Mouse (Mus musculus) limb, embryonic 15.5 days (tissue): Measurements from ENCODE around the gene Atf6b. TPM values are rescaled to one million over a fixed set of nuclear protein-coding genes. Genes with fewer than 3 reads are reported as not detected.

ENCODE experiments used
- ATAC-seq: fragments of 200-750 bp; cut with Nextera tagmentation; 2 replicates; pipeline ENCODE4 v1.8.0; 2017; ENCODE audit warnings: low read depth, moderate TSS enrichment; ENCODE audit not compliant: insufficient number of reproducible peaks, low FRiP score, low TSS enrichment
- H3K27ac ChIP-seq: fragments of 300-500 bp; sonication (generic); 2 replicates; pipeline ENCODE4 v1.5.1; 2015; ENCODE audit warnings: moderate library complexity, mild to moderate bottlenecking, inconsistent platforms
- H3K27me3 ChIP-seq: fragments of 300-500 bp; sonication (generic); 2 replicates; pipeline ENCODE4 v1.6.1; 2015; ENCODE audit warnings: inconsistent platforms
- H3K36me3 ChIP-seq: fragments of 300-500 bp; sonication (generic); 2 replicates; pipeline ENCODE4 v1.6.1; 2015; ENCODE audit warnings: inconsistent platforms
- H3K4me1 ChIP-seq: fragments of 300-500 bp; sonication (generic); 2 replicates; pipeline ENCODE4 v1.6.1; 2015; ENCODE audit warnings: inconsistent platforms
- H3K4me2 ChIP-seq: fragments of 300-500 bp; sonication (generic); 2 replicates; pipeline ENCODE4 v1.6.1; 2015; ENCODE audit warnings: mild to moderate bottlenecking, inconsistent platforms
- H3K4me3 ChIP-seq: fragments of 300-500 bp; sonication (generic); 2 replicates; pipeline ENCODE4 v1.5.1; 2015; ENCODE audit warnings: mild to moderate bottlenecking, inconsistent platforms
- H3K9ac ChIP-seq: fragments of 300-500 bp; sonication (generic); 2 replicates; pipeline ENCODE4 v1.6.1; 2015; ENCODE audit warnings: inconsistent platforms
- H3K9me3 ChIP-seq: fragments of 300-500 bp; sonication (generic); 2 replicates; pipeline ENCODE4 v1.6.1; 2016; ENCODE audit warnings: inconsistent platforms
- WGBS: fragments of 180-500 bp; shearing (Covaris S2); methylation state at CpG from one replicate; pipeline ENCODE4 v1.1.7; 2015; 5-methylcytosine and 5-hydroxymethylcytosine counted together
- polyA plus RNA-seq: library from polyadenylated mRNA; unstranded; fragments of >200 nt; fragmentation: Nextera tagmentation; extraction: Ambion mirVana; gene quantifications from 2 replicates; pipeline ENCODE4 v1.2.1, GENCODE M21; 2015

Gene Atf6b
- polyA plus RNA-seq, 1 experiment from 2014 or later = 88.3 TPM

- 4% methylated on average over 29 of the region's 29 CpGs for WGBS
- no peak for ATAC-seq
- H3K27ac ChIP-seq = peak within 1 kb of the TSS; percentile 96
- peaks cover 61% of the 10 kb centered on the region for H3K4me1 ChIP-seq
- peaks cover 32% of the 10 kb centered on the region for H3K27me3 ChIP-seq
- peak within 1 kb of the TSS; percentile 90 for H3K4me2 ChIP-seq
- peak within 1 kb of the TSS; percentile 78 for H3K4me3 ChIP-seq
- H3K9me3 ChIP-seq = no peaks in the 10 kb centered on the region
- peaks cover 19% of the 10 kb centered on the region for H3K36me3 ChIP-seq
- peak within 1 kb of the TSS; percentile 65 for H3K9ac ChIP-seq
Observed at GRCm38 (mm10) chr17:34627943-34628643, 18.9 kb upstream of the Atf6b start, which contains the start of gene Ppt2. Gene Ppt2, minus strand, starts transcription at chr17:34628510.

DNA sequence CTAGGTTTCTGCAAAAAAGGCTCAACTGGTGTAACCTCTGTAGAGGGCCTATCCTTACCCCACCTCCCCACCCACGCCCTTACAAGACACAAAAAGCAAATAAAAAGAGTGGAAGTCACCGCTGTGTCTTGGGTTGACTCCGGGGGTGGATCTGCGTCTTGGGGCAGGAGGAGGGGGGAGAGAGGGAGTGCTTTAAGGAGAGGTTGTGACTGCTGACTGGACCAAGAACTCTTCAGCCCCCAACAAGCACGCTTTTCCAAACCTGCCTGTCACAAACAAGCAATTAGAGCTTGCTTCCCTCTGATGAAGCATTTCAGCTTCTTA lies 18.3 kb upstream of the Atf6b start:
- H3K9ac ChIP-seq = no peak overlapping the region
- peak overlapping the region; percentile 96 for H3K27ac ChIP-seq
- H3K36me3 ChIP-seq = peaks cover 14% of the 10 kb centered on the region
- H3K4me2 ChIP-seq = peak overlapping the region; percentile 90
- H3K27me3 ChIP-seq = peaks cover 33% of the 10 kb centered on the region
- peaks cover 61% of the 10 kb centered on the region for H3K4me1 ChIP-seq
- no peaks in the 10 kb centered on the region for H3K9me3 ChIP-seq
- ATAC-seq = no peak
- H3K4me3 ChIP-seq = peak overlapping the region; percentile 78
- 36% methylated on average over 5 of the region's 5 CpGs for WGBS

GRCm38 (mm10) chr17:34629221-34629751 lies 17.7 kb upstream of the Atf6b start, which contains the start of gene Prrt1:
Gene Prrt1, plus strand, starts transcription at chr17:34629533.
- no peak for ATAC-seq
- Histone ChIP-seq H3K9ac (peak within 1 kb of the TSS; percentile 65; the same call in 1 of the 2 replicates), H3K27ac (peak within 1 kb of the TSS; percentile 96), H3K4me2 (peak within 1 kb of the TSS; percentile 90), H3K4me3 (peak within 1 kb of the TSS; percentile 78), H3K4me1 (peaks cover 61% of the 10 kb centered on the region), H3K36me3 (peaks cover 10% of the 10 kb centered on the region), H3K9me3 (no peaks in the 10 kb centered on the region), H3K27me3 (peaks cover 33% of the 10 kb centered on the region)
- WGBS = 4% methylated on average over 16 of the region's 16 CpGs

- H3K4me2 ChIP-seq = peak overlapping the region; percentile 90; the same call in 1 of the 2 replicates
- peaks cover 33% of the 10 kb centered on the region for H3K27me3 ChIP-seq
- peaks cover 61% of the 10 kb centered on the region for H3K4me1 ChIP-seq
- H3K27ac ChIP-seq = no peak overlapping the region
- H3K9ac ChIP-seq = no peak overlapping the region
- WGBS = 25% methylated on average over 12 of the region's 12 CpGs
- peak overlapping the region; percentile 78 for H3K4me3 ChIP-seq
- ATAC-seq = no peak
- H3K9me3 ChIP-seq = no peaks in the 10 kb centered on the region
- peaks cover 8% of the 10 kb centered on the region for H3K36me3 ChIP-seq
Observed at GRCm38 (mm10) chr17:34629796-34630603, 16.9 kb upstream of the Atf6b start.

DNA sequence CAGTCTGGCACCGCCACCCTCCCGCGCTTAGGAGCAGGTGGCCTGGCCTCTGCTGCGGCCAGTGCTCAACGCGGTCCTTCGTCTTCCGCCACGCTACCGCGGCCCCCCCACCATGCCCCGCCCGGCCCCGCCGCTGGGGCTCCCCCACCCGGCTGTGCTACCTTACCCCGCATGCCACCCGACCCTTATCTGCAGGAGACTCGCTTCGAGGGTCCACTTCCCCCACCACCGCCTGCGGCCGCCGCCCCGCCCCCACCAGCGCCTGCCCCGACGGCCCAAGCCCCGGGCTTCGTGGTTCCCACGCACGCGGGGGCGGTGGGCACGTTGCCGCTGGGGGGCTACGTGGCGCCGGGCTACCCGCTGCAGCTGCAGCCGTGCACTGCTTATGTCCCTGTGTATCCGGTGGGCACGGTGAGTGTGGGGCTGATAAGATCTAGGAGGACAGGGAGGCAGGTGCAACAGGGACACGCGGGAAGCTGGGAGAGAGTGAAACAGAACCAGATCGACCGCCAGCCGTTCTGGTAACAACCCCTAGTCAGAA lies 16.1 kb upstream of the Atf6b start:
- H3K4me2 ChIP-seq = peak overlapping the region; percentile 42
- H3K4me1 ChIP-seq = peaks cover 61% of the 10 kb centered on the region
- peaks cover 33% of the 10 kb centered on the region for H3K27me3 ChIP-seq
- no peak overlapping the region for H3K27ac ChIP-seq
- H3K9me3 ChIP-seq = no peaks in the 10 kb centered on the region
- H3K36me3 ChIP-seq = no peaks in the 10 kb centered on the region
- ATAC-seq = no peak
- H3K4me3 ChIP-seq = peak overlapping the region; percentile 78
- H3K9ac ChIP-seq = no peak overlapping the region; the same call in 1 of the 2 replicates
- WGBS = 3% methylated on average over 42 of the region's 48 CpGs

DNA sequence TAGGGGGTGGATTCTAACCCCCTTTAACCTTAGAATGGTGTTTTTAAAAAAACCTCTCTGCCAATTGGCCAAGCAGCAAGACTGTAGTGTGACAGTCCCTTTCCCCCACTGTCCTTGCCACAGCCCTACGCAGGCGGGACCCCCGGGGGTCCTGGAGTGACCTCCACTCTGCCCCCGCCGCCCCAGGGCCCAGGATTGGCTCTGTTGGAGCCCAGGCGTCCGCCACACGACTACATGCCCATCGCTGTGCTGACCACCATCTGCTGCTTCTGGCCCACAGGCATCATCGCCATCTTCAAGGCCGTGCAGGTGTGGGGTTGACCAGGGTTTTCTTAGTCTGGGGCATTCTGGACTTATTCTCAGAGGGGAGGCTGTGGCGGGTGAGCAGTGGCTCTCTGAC lies 15.3 kb upstream of the Atf6b start:
- Histone ChIP-seq H3K4me2 (peak overlapping the region; percentile 79), H3K9me3 (no peaks in the 10 kb centered on the region), H3K9ac (no peak overlapping the region), H3K27ac (no peak overlapping the region), H3K4me3 (peak overlapping the region; percentile 39), H3K36me3 (no peaks in the 10 kb centered on the region), H3K4me1 (peaks cover 53% of the 10 kb centered on the region), H3K27me3 (peaks cover 33% of the 10 kb centered on the region)
- WGBS = 6% methylated on average over 12 of the region's 12 CpGs
- ATAC-seq = no peak

- H3K4me1 ChIP-seq = peaks cover 50% of the 10 kb centered on the region
- no peaks in the 10 kb centered on the region for H3K36me3 ChIP-seq
- ATAC-seq = peak; percentile 49
- 0 out of 2 replicates have a peak overlapping the region, but pooled peaks have one; percentile 7 for H3K9ac ChIP-seq
- H3K27me3 ChIP-seq = peaks cover 33% of the 10 kb centered on the region
- WGBS = under 1% methylated on average over 26 of the region's 26 CpGs
- peak overlapping the region; percentile 39 for H3K4me3 ChIP-seq
- peak overlapping the region; percentile 79 for H3K4me2 ChIP-seq
- no peak overlapping the region for H3K27ac ChIP-seq
- no peaks in the 10 kb centered on the region for H3K9me3 ChIP-seq
Observed at GRCm38 (mm10) chr17:34632261-34632691, 14.7 kb upstream of the Atf6b start.

DNA sequence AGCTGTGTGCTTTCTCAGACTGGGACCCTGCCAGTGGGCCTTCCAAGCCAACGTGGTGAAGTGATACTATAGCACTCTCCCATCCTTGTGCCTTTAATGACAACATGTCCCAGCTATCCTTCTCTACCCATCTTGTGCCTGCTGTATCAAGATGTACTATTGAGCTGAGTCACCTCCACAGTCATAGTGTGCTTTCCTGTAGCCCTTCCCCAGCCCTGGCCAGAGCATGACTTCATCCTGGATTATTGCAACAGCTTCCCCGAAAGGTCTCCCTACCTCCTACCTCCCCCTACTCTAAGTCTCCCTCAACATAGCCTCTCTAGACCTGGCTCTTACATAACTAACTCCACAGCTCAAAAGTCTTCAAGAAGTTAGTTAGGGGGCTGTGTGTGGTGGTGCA lies 11.3 kb upstream of the Atf6b start:
- 56% methylated on average over 2 of the region's 2 CpGs for WGBS

DNA sequence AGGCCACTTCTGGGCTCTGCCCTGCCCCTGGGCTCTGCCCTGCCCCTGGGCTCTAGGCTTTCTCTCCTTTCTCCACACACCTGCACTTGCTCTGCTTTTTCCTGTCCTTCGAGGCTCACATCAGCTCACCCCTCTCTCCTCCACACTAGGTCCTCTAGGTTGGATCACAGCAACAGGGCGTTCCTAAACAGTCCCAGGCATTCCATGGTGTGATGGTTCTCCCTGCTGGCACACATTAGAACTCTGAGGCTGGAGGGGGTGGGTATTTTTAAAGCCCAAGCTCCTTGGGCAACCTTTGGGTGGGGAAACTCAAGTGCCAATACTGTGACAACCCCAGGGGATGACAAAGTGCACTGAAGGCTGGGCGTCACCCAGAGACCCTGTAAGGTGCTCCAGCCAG lies 9.5 kb upstream of the Atf6b start:
- H3K27ac ChIP-seq = no peak overlapping the region
- 55% methylated on average over 3 of the region's 3 CpGs for WGBS
- no peaks in the 10 kb centered on the region for H3K9me3 ChIP-seq
- no peak overlapping the region for H3K4me2 ChIP-seq
- peaks cover 7% of the 10 kb centered on the region; the same call in 1 of the 2 replicates for H3K27me3 ChIP-seq
- no peak for ATAC-seq
- no peak overlapping the region for H3K4me3 ChIP-seq
- H3K4me1 ChIP-seq = peaks cover 17% of the 10 kb centered on the region
- no peak overlapping the region for H3K9ac ChIP-seq
- H3K36me3 ChIP-seq = no peaks in the 10 kb centered on the region

More for the DNA sequence above, 11.3 kb upstream of the Atf6b start:
- H3K4me1 ChIP-seq = peaks cover 26% of the 10 kb centered on the region
- no peak overlapping the region for H3K27ac ChIP-seq
- no peak overlapping the region for H3K9ac ChIP-seq
- H3K27me3 ChIP-seq = peaks cover 20% of the 10 kb centered on the region
- no peak for ATAC-seq
- no peaks in the 10 kb centered on the region for H3K9me3 ChIP-seq
- H3K4me3 ChIP-seq = no peak overlapping the region
- no peaks in the 10 kb centered on the region for H3K36me3 ChIP-seq
- no peak overlapping the region for H3K4me2 ChIP-seq

DNA sequence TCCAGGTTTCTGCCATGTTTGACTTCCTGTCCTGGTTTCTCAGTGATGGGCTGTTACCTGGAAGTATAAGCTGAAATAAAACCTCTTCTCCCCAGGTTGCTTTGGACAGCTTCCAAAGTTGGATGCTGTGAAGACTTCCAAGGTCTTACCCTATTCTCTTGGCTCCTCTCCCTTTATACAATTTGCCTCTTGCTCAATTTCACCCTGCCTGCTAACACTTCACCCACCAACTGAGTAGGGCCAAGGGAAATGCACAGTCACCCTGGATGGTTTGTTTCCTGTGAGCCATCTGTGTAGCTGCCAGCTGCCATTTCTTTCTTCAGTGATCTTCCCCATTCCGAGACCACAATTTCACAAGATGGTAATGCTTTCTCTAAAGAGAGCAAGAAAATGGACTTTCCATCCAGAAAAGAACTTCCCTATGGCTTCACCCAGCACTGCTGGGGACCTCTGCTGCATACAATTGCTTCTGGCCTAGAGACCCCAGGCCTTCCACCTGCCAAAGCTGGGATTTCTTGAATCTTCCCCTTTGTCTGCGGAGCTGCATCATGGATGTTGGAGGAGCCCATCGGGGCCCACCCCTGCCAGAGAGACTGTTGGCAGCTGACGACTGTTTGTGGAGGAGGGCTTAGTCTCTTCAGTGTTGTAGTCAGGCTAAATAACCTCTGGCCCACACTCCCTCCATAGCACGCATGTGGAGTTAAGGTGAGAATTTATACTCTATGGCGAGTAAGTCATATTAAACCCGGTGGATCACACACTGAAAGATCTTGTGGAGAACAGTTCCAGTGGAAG lies 7.3 kb upstream of the Atf6b start:
- no peak for ATAC-seq
- no peaks in the 10 kb centered on the region for H3K36me3 ChIP-seq
- H3K4me3 ChIP-seq = no peak overlapping the region
- H3K9ac ChIP-seq = no peak overlapping the region
- no peak overlapping the region for H3K4me2 ChIP-seq
- no peaks in the 10 kb centered on the region for H3K9me3 ChIP-seq
- peaks cover 15% of the 10 kb centered on the region for H3K4me1 ChIP-seq
- 76% methylated on average over 7 of the region's 7 CpGs for WGBS
- H3K27me3 ChIP-seq = no peaks in the 10 kb centered on the region
- H3K27ac ChIP-seq = no peak overlapping the region
